8 mouse cellular contexts compared by ENCODE assay signal in the genomic region with DNA sequence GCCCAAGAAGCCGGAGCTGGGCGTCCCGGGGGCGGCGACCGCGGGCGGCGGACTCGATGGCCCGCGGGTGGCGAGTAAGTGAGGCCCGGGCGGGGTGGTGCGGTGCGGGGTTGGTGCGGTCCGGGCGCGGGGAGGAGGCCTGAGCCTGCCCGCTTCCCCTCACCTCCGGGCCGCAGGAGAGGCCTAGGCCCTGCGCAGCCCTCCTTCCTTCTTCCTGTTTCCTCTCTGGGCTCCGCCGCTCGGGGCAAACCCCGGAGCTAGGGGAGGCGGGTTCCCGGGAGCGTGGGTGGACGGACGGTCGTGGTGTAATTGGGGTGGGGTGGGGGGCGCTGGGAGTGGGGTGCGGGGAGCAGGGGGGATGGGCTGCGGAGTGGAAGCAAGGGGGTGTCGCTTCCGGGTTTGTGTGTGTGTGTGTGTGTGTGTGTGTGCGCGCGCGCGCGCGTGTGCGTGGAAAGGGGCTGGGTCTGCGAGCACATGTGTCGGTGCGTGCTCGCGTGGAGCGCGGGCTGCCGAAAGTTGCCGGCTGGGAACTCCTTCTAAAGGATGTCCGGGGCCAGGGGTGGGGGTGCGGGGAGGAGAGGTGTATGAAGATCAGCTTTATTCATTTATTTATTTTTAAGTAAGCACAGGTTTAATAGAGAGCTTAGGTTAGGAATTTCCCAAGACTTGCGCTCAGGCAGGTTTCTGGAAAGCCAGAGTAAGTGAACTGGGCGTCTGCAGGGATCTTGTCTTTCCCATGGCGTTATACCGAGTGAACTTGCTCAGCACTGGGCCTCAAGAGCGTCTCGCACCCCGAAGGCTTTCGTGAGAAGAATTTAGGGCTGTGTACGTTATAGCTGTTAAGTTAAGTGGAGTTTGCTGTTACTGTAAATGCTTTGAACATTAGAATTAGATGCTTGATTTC. TPM values are rescaled to one million over a fixed set of nuclear protein-coding genes. Genes with fewer than 3 reads are reported as not detected.
DNase-seq lines count a peak whose midpoint lies in the region; ATAC-seq lines count a peak whose summit lies in the region.

No protein-coding gene starts in this region.

- H3K4me3 ChIP-seq in embryonic facial prominence, embryonic 13.5 days: peak overlapping the region; percentile 98
- H3K4me3 ChIP-seq in limb, embryonic 15.5 days: peak overlapping the region; percentile 99
- H3K4me3 ChIP-seq in midbrain, embryonic 16.5 days (ENCODE audit: low read depth, low read length): peak overlapping the region; percentile 99

- DNase-seq in 3T3-L1 (ENCODE audit: low read depth, low spot score): peak; percentile 61
- peak; percentile 80 for DNase-seq in adrenal gland, postnatal 10 days
- peak; percentile 61 to 68 for DNase-seq in heart, adult 9 months (ENCODE audit: low spot score in 2 of 2)
- DNase-seq in kidney, adult 9 months: peak; percentile 72
- peak; percentile 74 to 83 for DNase-seq in spleen, postnatal 36 days (ENCODE audit: low spot score in 2 of 2)

- peaks cover 39% of the 10 kb centered on the region for H3K4me1 ChIP-seq in embryonic facial prominence, embryonic 13.5 days
- H3K4me1 ChIP-seq in limb, embryonic 15.5 days: peaks cover 40% of the 10 kb centered on the region
- peaks cover 40% of the 10 kb centered on the region for H3K4me1 ChIP-seq in midbrain, embryonic 16.5 days (ENCODE audit: control insufficient read depth, insufficient read depth, low read length)

- H3K27ac ChIP-seq in embryonic facial prominence, embryonic 13.5 days: peak overlapping the region; percentile 98
- peak overlapping the region; percentile 98 for H3K27ac ChIP-seq in limb, embryonic 15.5 days
- H3K27ac ChIP-seq in midbrain, embryonic 16.5 days (ENCODE audit: low read length): peak overlapping the region; percentile 98

- H3K9me3 ChIP-seq in embryonic facial prominence, embryonic 13.5 days: no peaks in the 10 kb centered on the region
- no peaks in the 10 kb centered on the region for H3K9me3 ChIP-seq in limb, embryonic 15.5 days
- no peaks in the 10 kb centered on the region for H3K9me3 ChIP-seq in midbrain, embryonic 16.5 days (replicated peaks; ENCODE audit: control insufficient read depth, low read length, poor library complexity, severe bottlenecking)

- WGBS in embryonic facial prominence, embryonic 13.5 days: under 1% methylated on average over 68 of the region's 68 CpGs
- under 1% methylated on average over 62 of the region's 68 CpGs for WGBS in limb, embryonic 15.5 days
- WGBS in midbrain, embryonic 16.5 days: under 1% methylated on average over 47 of the region's 68 CpGs

- H3K36me3 ChIP-seq in embryonic facial prominence, embryonic 13.5 days: no peaks in the 10 kb centered on the region
- H3K36me3 ChIP-seq in limb, embryonic 15.5 days: peaks cover 8% of the 10 kb centered on the region; the same call in 1 of the 2 replicates
- no peaks in the 10 kb centered on the region for H3K36me3 ChIP-seq in midbrain, embryonic 16.5 days (ENCODE audit: control insufficient read depth, insufficient read depth, low read length)

- no peaks in the 10 kb centered on the region for H3K27me3 ChIP-seq in embryonic facial prominence, embryonic 13.5 days
- H3K27me3 ChIP-seq in limb, embryonic 15.5 days: no peaks in the 10 kb centered on the region
- H3K27me3 ChIP-seq in midbrain, embryonic 16.5 days (ENCODE audit: control insufficient read depth, insufficient read depth, low read depth, low read length): no peaks in the 10 kb centered on the region

- H3K9ac ChIP-seq in embryonic facial prominence, embryonic 13.5 days: peak overlapping the region; percentile 96
- peak overlapping the region; percentile 97 for H3K9ac ChIP-seq in limb, embryonic 15.5 days
- H3K9ac ChIP-seq in midbrain, embryonic 16.5 days (ENCODE audit: low read depth, low read length): peak overlapping the region; percentile 96

- ATAC-seq in embryonic facial prominence, embryonic 13.5 days (ENCODE audit: insufficient number of reproducible peaks, insufficient read depth, low FRiP score, low TSS enrichment, low read depth): peak; percentile 58
- ATAC-seq in limb, embryonic 15.5 days (ENCODE audit: insufficient number of reproducible peaks, low FRiP score, low TSS enrichment, low read depth): peak; percentile 31; the same call in 1 of the 2 replicates
- ATAC-seq in midbrain, embryonic 16.5 days: peak; percentile 73

- H3K4me2 ChIP-seq in embryonic facial prominence, embryonic 13.5 days: peak overlapping the region; percentile 75
- H3K4me2 ChIP-seq in limb, embryonic 15.5 days: peak overlapping the region; percentile 65
- peak overlapping the region; percentile 96 for H3K4me2 ChIP-seq in midbrain, embryonic 16.5 days (ENCODE audit: low read length)

RNA-seq across cellular contexts. Expression of a gene that starts 1.2 kb away (rescaled TPM):
- 100 to 1,000 TPM in 1 of 2 experiments, 10 to 100 TPM in 1; 90.5 to 106 TPM for total RNA-seq in adrenal gland, postnatal 10 days (2021)
- polyA plus RNA-seq in embryonic facial prominence, embryonic 13.5 days (2015; fragmentation: Nextera tagmentation; extraction: Ambion mirVana): 72.7 and 86.9 TPM in 2 replicates
- polyA plus RNA-seq in limb, embryonic 15.5 days (2015; fragmentation: Nextera tagmentation; extraction: Ambion mirVana): 60.0 and 70.8 TPM in 2 replicates
- polyA plus RNA-seq in midbrain, embryonic 16.5 days (2015; fragmentation: Nextera tagmentation; extraction: Ambion mirVana): 59.0 and 61.1 TPM in 2 replicates

RNA-seq across cellular contexts. Expression of a gene that starts 30.9 kb away (rescaled TPM):
- under 1 TPM; 0.42 to 0.72 TPM for total RNA-seq in adrenal gland, postnatal 10 days (2021)
- 0.25 TPM in 1 of 2 replicates, not detected in the other for polyA plus RNA-seq in embryonic facial prominence, embryonic 13.5 days (2015; fragmentation: Nextera tagmentation; extraction: Ambion mirVana)
- polyA plus RNA-seq in limb, embryonic 15.5 days (2015; fragmentation: Nextera tagmentation; extraction: Ambion mirVana): 0.14 and 0.27 TPM in 2 replicates
- 1.2 TPM in 2 replicates for polyA plus RNA-seq in midbrain, embryonic 16.5 days (2015; fragmentation: Nextera tagmentation; extraction: Ambion mirVana)

Comparison
In these comparisons a context has a peak if more than half of its experiments do, and no peak if none do; other contexts are left out.
1. Peak in every context shown above with its lines: DNase-seq, ATAC-seq, H3K4me3 ChIP-seq and H3K27ac ChIP-seq.